Mouse (Mus musculus) limb, embryonic 11.5 days (tissue): ENCODE data around the gene Ghrh. TPM values are rescaled to one million over a fixed set of nuclear protein-coding genes. Genes with fewer than 3 reads are reported as not detected.

ENCODE experiments used
- ATAC-seq: fragments of 200-750 bp; cut with Nextera tagmentation; 2 replicates; pipeline ENCODE4 v1.8.0; 2017; ENCODE audit warnings: low read depth; ENCODE audit not compliant: insufficient number of reproducible peaks, low FRiP score, low TSS enrichment
- DNase-seq: peaks from one replicate; pipeline ENCODE4 v3.0.0-alpha.2; 2015; ENCODE audit warnings: low spot score
- H3K27ac ChIP-seq: fragments of 300-500 bp; sonication (generic); replicated peaks from 2 replicates; pipeline ENCODE4 v1.5.1; 2014; ENCODE audit warnings: low read depth, mild to moderate bottlenecking, low read length
- H3K27me3 ChIP-seq: fragments of 300-500 bp; sonication (generic); 2 replicates; pipeline ENCODE4 v1.6.1; 2014; ENCODE audit warnings: mild to moderate bottlenecking, low read length, mixed read lengths; ENCODE audit not compliant: control insufficient read depth, insufficient read depth
- H3K36me3 ChIP-seq: fragments of 300-500 bp; sonication (generic); 2 replicates; pipeline ENCODE4 v1.6.1; 2014; ENCODE audit warnings: mild to moderate bottlenecking, low read length, moderate library complexity, mixed read lengths; ENCODE audit not compliant: control insufficient read depth, insufficient read depth
- H3K4me1 ChIP-seq: fragments of 300-500 bp; sonication (generic); 2 replicates; pipeline ENCODE4 v1.6.1; 2014; ENCODE audit warnings: low read length, mixed read lengths; ENCODE audit not compliant: control insufficient read depth, insufficient read depth
- H3K4me2 ChIP-seq: fragments of 300-500 bp; sonication (generic); 2 replicates; pipeline ENCODE4 v1.6.1; 2014; ENCODE audit warnings: low read depth, mild to moderate bottlenecking, moderate library complexity; ENCODE audit not compliant: severe bottlenecking
- H3K4me3 ChIP-seq: fragments of 300-500 bp; sonication (generic); 2 replicates; pipeline ENCODE4 v1.5.1; 2014; ENCODE audit warnings: low read depth, low read length
- H3K9ac ChIP-seq: fragments of 300-500 bp; sonication (generic); 2 replicates; pipeline ENCODE4 v1.6.1; 2014; ENCODE audit warnings: mild to moderate bottlenecking, low read length
- H3K9me3 ChIP-seq: fragments of 300-500 bp; sonication (generic); 2 replicates; pipeline ENCODE4 v1.6.1; 2016; ENCODE audit warnings: low read length; ENCODE audit not compliant: control insufficient read depth
- WGBS: fragments of 180-500 bp; shearing (Covaris S2); extraction: QIAGEN DNeasy Blood & Tissue Kit; methylation state at CpG from one replicate; pipeline ENCODE4 v1.1.7; 2014; 5-methylcytosine and 5-hydroxymethylcytosine counted together
- polyA plus RNA-seq: library from polyadenylated mRNA; unstranded; fragments of >200 nt; fragmentation: Nextera tagmentation; extraction: Ambion mirVana; gene quantifications from 2 replicates; pipeline ENCODE4 v1.2.1, GENCODE M21; 2014

The Ghrh gene
- polyA plus RNA-seq, 1 experiment from 2014 or later = not detected

DNA sequence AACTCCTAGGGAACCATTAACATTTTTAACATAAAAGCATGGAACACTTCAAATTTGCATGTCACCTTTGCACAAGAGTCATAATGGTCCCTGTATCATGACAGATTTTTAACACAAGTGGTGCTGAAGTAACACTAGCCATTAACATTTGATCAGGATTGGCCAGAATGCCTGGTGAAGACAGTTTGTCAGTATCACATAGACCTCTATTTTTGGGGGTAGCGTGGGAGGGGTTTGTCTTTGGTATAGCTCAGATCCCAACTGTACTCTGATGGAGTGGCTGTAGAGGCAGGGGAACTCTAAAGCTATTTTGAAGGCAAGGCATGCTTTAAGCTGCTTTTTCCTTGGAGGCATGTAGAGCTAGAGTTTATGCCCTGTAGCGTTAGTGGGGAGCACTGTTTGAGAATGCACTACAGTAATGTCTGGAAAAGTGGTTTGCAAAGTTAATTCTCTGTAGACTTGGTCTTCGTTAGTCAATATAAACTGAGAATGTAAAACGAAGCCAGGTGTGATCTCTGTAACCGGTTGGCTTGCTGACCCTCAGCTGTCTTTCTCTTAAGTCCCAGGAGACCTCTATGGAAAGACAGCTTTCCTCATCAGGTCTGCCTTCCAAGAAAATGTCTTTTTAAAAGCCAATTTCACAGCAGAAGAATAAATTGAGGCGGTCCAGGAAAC is 36.2 kb downstream of the Ghrh start:
- WGBS = 81% methylated on average over 6 of the region's 6 CpGs
- no peak overlapping the region for H3K4me3 ChIP-seq
- DNase-seq (no peak), ATAC-seq (no peak)
- H3K36me3 ChIP-seq = peaks cover 23% of the 10 kb centered on the region
- H3K27ac ChIP-seq = no peak overlapping the region
- no peaks in the 10 kb centered on the region for H3K9me3 ChIP-seq
- H3K4me2 ChIP-seq = no peak overlapping the region
- H3K9ac ChIP-seq = no peak overlapping the region
- no peaks in the 10 kb centered on the region for H3K4me1 ChIP-seq
- H3K27me3 ChIP-seq = no peaks in the 10 kb centered on the region

DNA sequence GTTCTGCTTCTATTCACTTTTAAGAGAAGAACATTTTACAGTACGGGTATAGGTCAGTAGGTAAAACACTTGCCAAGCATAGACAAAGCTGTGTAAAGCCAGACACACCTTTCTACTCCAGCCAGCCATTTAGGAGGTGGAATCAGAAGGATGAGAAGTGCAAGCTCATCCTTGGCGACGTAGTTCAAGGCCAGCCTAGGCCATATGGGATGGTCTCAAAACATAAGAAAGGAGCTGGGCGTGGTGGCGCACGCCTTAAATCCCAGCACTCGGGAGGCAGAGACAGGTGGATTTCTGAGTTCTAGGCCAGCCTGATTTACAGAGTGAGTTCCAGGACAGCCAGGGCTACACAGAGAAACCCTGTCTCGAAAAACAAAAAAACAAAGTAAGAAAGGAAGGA is 37.7 kb downstream of the Ghrh start:
- peaks cover 15% of the 10 kb centered on the region for H3K36me3 ChIP-seq
- H3K27ac ChIP-seq = no peak overlapping the region
- H3K4me2 ChIP-seq = no peak overlapping the region
- DNase-seq = no peak
- no peaks in the 10 kb centered on the region for H3K27me3 ChIP-seq
- WGBS = 94% methylated on average over 8 of the region's 8 CpGs
- no peak overlapping the region for H3K4me3 ChIP-seq
- H3K9ac ChIP-seq = no peak overlapping the region
- no peak for ATAC-seq
- H3K9me3 ChIP-seq = no peaks in the 10 kb centered on the region
- no peaks in the 10 kb centered on the region for H3K4me1 ChIP-seq

DNA sequence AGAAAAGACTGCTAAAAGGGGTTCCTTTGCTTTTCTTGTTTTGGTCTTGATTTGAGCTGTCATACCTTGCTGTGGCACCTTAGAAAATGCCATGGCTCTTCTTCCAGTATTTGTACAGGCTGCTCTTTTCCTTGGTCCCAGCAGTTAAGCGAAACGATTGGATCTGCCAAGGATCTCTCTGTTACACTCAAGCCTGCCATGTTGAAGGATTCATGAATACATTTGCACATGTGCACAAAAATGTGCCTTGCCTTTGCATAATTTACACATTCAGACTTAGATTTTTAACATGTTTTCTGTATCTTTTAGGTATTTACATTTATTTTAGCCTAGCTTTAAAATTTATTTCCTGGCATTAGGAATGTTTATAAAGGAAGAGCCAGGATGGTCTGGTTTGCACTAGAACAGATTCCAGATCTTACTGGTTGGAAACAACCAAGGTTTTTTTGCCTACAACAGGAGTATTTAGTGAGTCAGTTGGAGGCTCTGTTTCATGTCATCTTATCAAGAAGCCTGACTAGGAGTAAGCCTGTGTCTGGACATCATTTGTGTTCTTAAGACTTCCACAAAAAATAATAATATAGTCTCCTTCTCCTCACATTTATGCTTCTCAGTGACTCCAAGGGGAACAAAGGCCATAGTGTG is 38.9 kb downstream of the Ghrh start:
- no peak overlapping the region for H3K27ac ChIP-seq
- no peaks in the 10 kb centered on the region for H3K27me3 ChIP-seq
- no peak for ATAC-seq
- H3K9me3 ChIP-seq = no peaks in the 10 kb centered on the region
- H3K36me3 ChIP-seq = peaks cover 21% of the 10 kb centered on the region
- 86% methylated on average over 2 of the region's 2 CpGs for WGBS
- no peak overlapping the region for H3K4me2 ChIP-seq
- no peak for DNase-seq
- H3K4me3 ChIP-seq = no peak overlapping the region
- no peaks in the 10 kb centered on the region for H3K4me1 ChIP-seq
- H3K9ac ChIP-seq = no peak overlapping the region

DNA sequence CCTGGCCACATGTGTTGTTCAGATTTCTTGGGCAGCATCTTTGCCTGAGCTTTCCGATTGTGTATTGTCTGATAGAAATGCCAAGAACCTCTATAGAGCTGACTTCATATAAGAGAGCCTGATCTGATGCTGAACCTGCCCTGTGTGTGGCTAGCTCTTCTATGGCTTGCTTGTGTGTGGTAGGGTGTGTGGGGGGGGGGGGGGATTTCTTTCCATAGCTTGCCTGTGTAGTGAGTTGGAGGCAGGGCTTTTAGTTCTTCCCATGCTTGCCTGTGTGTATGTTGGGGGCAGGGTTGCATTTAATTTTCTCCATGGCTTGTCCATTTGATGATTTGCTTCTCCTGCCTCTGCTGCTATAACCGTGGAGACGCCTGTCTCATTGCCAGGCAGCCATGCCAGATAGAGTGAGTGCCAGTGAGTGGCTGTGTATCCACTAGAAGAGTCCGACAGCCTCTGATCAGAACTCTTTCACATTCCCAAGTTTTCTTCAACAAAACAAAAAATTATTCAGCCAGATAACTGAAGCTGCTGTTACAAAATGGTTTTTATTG is 39.5 kb downstream of the Ghrh start:
- Histone ChIP-seq H3K4me1 (no peaks in the 10 kb centered on the region), H3K36me3 (peaks cover 17% of the 10 kb centered on the region), H3K9ac (no peak overlapping the region), H3K4me3 (no peak overlapping the region), H3K4me2 (no peak overlapping the region), H3K27ac (no peak overlapping the region), H3K27me3 (no peaks in the 10 kb centered on the region), H3K9me3 (no peaks in the 10 kb centered on the region)
- WGBS = 92% methylated on average over 4 of the region's 4 CpGs
- DNase-seq (no peak), ATAC-seq (no peak)

DNA sequence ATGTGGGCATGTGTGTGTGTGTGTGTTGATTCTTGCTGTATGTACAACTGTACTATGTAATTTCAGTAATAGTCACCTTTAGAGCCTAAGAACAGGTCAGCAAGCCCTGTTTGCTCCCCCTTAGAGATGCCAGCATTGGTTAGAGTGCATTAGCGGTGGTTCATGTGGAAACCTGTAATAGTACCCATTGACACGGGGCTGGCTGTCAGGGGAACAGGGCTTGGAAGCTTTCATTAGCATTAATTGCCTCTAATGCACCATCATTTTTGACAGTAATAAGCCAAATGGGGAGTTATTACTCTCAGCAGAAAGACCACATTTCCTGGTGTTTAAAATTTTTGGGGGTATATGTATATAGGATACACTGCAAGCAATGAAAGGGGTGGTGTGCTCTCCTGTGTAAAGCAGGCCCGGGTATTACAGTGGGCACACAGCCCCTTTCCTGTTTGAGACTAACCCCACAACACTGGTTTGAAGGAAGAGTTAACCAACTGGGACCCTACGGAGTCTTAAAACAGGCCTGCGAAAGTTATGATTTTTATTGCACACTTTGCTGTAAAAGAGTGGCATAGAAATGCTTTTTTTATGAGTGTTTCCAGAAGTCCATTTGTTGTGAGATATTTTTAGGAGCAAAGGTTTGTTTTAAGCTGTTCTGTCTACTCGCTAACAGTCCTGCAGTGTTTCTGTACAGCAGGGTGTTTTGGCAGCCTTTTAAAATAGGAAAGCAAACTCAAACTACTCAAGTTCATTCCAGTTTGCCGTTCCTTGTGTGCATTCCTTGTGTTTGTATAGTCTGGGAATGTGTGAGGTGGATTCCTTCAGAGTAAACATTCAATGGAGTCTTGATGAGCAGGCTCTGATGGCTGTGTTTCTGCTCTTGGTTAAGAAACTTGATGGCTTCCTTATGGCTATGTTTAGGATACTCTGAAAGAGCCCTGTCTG is 40.9 kb downstream of the Ghrh start:
- ATAC-seq = no peak
- H3K4me1 ChIP-seq = no peaks in the 10 kb centered on the region
- 83% methylated on average over 7 of the region's 7 CpGs for WGBS
- no peaks in the 10 kb centered on the region for H3K9me3 ChIP-seq
- H3K9ac ChIP-seq = no peak overlapping the region
- H3K27ac ChIP-seq = 0 out of 2 replicates have a peak overlapping the region, but pooled peaks have one; percentile 23
- no peaks in the 10 kb centered on the region for H3K27me3 ChIP-seq
- no peak overlapping the region for H3K4me2 ChIP-seq
- H3K4me3 ChIP-seq = no peak overlapping the region
- DNase-seq = no peak
- H3K36me3 ChIP-seq = peaks cover 23% of the 10 kb centered on the region

DNA sequence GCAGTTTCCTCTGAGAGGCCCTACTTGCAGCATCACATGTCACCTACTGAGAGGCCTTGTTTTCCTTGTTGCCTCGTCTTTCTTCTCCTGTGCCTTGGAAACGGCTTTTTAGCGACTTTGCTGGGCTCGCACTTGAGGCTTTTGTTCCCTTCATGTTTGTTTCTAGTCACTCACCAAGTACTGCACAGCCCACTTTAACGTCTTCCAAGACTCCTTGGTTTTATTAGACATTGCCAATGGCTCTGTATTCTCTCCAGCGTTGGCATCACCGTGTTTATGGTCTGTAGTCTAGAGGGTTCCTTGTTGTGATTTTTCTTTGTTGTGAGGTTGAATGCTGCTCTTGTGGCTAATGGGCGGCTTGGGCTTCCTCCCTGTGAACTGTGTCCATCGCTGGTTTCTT is 44.2 kb downstream of the Ghrh start:
- H3K4me2 ChIP-seq = no peak overlapping the region
- 78% methylated on average over 9 of the region's 9 CpGs for WGBS
- H3K4me1 ChIP-seq = no peaks in the 10 kb centered on the region
- no peaks in the 10 kb centered on the region for H3K9me3 ChIP-seq
- no peak overlapping the region for H3K27ac ChIP-seq
- no peak for ATAC-seq
- DNase-seq = no peak
- no peak overlapping the region for H3K9ac ChIP-seq
- no peaks in the 10 kb centered on the region for H3K27me3 ChIP-seq
- H3K4me3 ChIP-seq = no peak overlapping the region
- peaks cover 38% of the 10 kb centered on the region for H3K36me3 ChIP-seq

DNA sequence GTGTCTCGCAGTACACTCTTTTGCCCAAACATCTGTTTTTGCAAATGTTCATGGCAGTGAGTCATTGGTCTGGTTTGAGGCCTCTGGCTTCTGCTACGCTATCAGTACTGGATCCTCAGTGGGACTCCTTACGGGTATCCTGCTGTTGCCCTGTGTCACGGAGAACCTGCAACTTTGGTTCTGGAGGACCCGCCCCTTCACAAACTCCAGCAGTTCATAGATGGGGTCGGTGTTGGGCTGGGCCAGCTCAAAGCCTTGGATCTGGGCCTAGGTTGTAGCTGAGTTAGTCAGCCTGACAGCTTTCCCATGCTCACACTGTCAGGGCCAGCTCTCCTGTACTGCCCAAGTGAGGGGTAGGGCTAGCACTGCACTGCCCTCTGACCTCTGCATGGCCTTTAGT is 47.3 kb downstream of the Ghrh start:
- DNase-seq (no peak), ATAC-seq (no peak)
- Histone ChIP-seq H3K27me3 (no peaks in the 10 kb centered on the region), H3K36me3 (peaks cover 48% of the 10 kb centered on the region), H3K9me3 (no peaks in the 10 kb centered on the region), H3K4me1 (no peaks in the 10 kb centered on the region), H3K4me2 (no peak overlapping the region), H3K27ac (no peak overlapping the region), H3K4me3 (no peak overlapping the region), H3K9ac (no peak overlapping the region)
- 91% methylated on average over 6 of the region's 6 CpGs for WGBS

DNA sequence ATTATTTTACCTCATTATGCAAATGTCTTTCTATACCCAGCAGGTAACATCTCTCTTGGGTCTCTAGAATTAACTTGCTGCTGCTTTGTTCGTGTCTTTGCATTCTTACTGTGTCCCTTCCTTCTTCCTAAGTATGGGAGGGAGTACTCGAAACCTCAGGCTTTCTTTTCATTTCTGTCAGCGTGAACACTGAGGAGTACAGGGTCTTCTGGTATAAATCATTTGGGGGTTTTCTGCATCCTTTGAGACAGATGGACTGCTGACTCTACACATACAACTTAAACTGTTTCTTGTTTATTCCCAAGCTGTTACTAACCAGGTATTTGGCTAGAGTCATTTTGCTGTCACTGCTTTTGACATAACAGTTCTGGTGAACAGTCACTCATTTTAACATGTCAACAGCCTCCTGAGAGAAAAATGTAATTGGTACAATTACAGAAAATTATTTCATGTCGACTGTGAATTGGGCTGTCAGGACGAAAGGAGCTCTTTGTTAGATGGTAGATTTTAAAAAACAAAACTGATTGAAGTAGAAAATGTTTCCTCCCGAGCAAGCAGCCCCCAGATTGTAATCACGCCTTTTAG is 51.1 kb downstream of the Ghrh start:
- DNase-seq = no peak
- H3K27ac ChIP-seq = no peak overlapping the region
- no peaks in the 10 kb centered on the region for H3K27me3 ChIP-seq
- 87% methylated on average over 7 of the region's 7 CpGs for WGBS
- H3K9ac ChIP-seq = no peak overlapping the region
- no peak for ATAC-seq
- H3K9me3 ChIP-seq = no peaks in the 10 kb centered on the region
- H3K4me1 ChIP-seq = no peaks in the 10 kb centered on the region
- H3K4me2 ChIP-seq = no peak overlapping the region
- no peak overlapping the region for H3K4me3 ChIP-seq
- peaks cover 48% of the 10 kb centered on the region for H3K36me3 ChIP-seq
